Mouse (Mus musculus): ENCODE results near the gene Rer1. TPM values are rescaled to one million over a fixed set of nuclear protein-coding genes. Genes with fewer than 3 reads are reported as not detected.
A peak's percentile ranks its signal among the peaks of the same experiment; 100 is the strongest.

Gene Rer1
- polyA plus RNA-seq, 1 experiment from 2014 or later, result 166 TPM

- Histone ChIP-seq H3K9ac (ENCODE audit: low read depth, low read length) (no peak overlapping the region), H3K36me3 (ENCODE audit: control insufficient read depth, insufficient read depth, low read length) (peaks cover 18% of the 10 kb centered on the region), H3K9me3 (ENCODE audit: control insufficient read depth, low read length) (no peaks in the 10 kb centered on the region), H3K4me2 (replicated peaks; ENCODE audit: low read depth, low read length) (no peak overlapping the region), H3K4me1 (replicated peaks; ENCODE audit: control insufficient read depth, insufficient read depth, low read length) (no peaks in the 10 kb centered on the region; the same call in 1 of the 2 replicates), H3K27ac (ENCODE audit: low read depth, low read length) (no peak overlapping the region), H3K27me3 (ENCODE audit: control insufficient read depth, insufficient read depth, low read length) (no peaks in the 10 kb centered on the region), H3K4me3 (ENCODE audit: low read depth, low read length) (no peak overlapping the region)
- 97% methylated on average over 5 of the region's 5 CpGs for WGBS
- ATAC-seq (ENCODE audit: low FRiP score) (no peak), DNase-seq (ENCODE audit: low spot score) (no peak)
Observed at GRCm38 (mm10) chr4:155070921-155071320, 15.3 kb downstream of the Rer1 start.

GRCm38 (mm10) chr4:155070199-155070598 lies 16.0 kb downstream of the Rer1 start:
- Histone ChIP-seq H3K4me3 (ENCODE audit: low read depth, low read length) (no peak overlapping the region), H3K27me3 (ENCODE audit: control insufficient read depth, insufficient read depth, low read length) (no peaks in the 10 kb centered on the region), H3K4me2 (replicated peaks; ENCODE audit: low read depth, low read length) (no peak overlapping the region), H3K9me3 (ENCODE audit: control insufficient read depth, low read length) (no peaks in the 10 kb centered on the region), H3K36me3 (ENCODE audit: control insufficient read depth, insufficient read depth, low read length) (peaks cover 16% of the 10 kb centered on the region), H3K4me1 (replicated peaks; ENCODE audit: control insufficient read depth, insufficient read depth, low read length) (no peaks in the 10 kb centered on the region; the same call in 1 of the 2 replicates), H3K9ac (ENCODE audit: low read depth, low read length) (no peak overlapping the region), H3K27ac (ENCODE audit: low read depth, low read length) (no peak overlapping the region)
- ATAC-seq (ENCODE audit: low FRiP score) (no peak), DNase-seq (ENCODE audit: low spot score) (no peak)
- WGBS, result 95% methylated on average over 13 of the region's 13 CpGs

- no peak overlapping the region for H3K27ac ChIP-seq (ENCODE audit: low read depth, low read length)
- no peak overlapping the region for H3K4me2 ChIP-seq (replicated peaks; ENCODE audit: low read depth, low read length)
- H3K4me3 ChIP-seq (ENCODE audit: low read depth, low read length), result no peak overlapping the region
- 90% methylated on average over 6 of the region's 6 CpGs for WGBS
- H3K4me1 ChIP-seq (replicated peaks; ENCODE audit: control insufficient read depth, insufficient read depth, low read length), result no peaks in the 10 kb centered on the region; the same call in 1 of the 2 replicates
- H3K9me3 ChIP-seq (ENCODE audit: control insufficient read depth, low read length), result no peaks in the 10 kb centered on the region
- ATAC-seq (ENCODE audit: low FRiP score), result no peak
- H3K27me3 ChIP-seq (ENCODE audit: control insufficient read depth, insufficient read depth, low read length), result no peaks in the 10 kb centered on the region
- H3K36me3 ChIP-seq (ENCODE audit: control insufficient read depth, insufficient read depth, low read length), result peaks cover 14% of the 10 kb centered on the region
- no peak overlapping the region for H3K9ac ChIP-seq (ENCODE audit: low read depth, low read length)
- DNase-seq (ENCODE audit: low spot score), result peak; percentile 35
Observed at GRCm38 (mm10) chr4:155069191-155069590, 17.0 kb downstream of the Rer1 start.

- DNase-seq (ENCODE audit: low spot score), result no peak
- H3K4me3 ChIP-seq (ENCODE audit: low read depth, low read length), result no peak overlapping the region
- no peak for ATAC-seq (ENCODE audit: low FRiP score)
- peaks cover 11% of the 10 kb centered on the region for H3K36me3 ChIP-seq (ENCODE audit: control insufficient read depth, insufficient read depth, low read length)
- 91% methylated on average over 20 of the region's 20 CpGs for WGBS
- H3K9ac ChIP-seq (ENCODE audit: low read depth, low read length), result no peak overlapping the region
- 0 out of 2 replicates have a peak overlapping the region, but pooled peaks have one; percentile 21 for H3K4me2 ChIP-seq (replicated peaks; ENCODE audit: low read depth, low read length)
- no peak overlapping the region for H3K27ac ChIP-seq (ENCODE audit: low read depth, low read length)
- H3K9me3 ChIP-seq (ENCODE audit: control insufficient read depth, low read length), result no peaks in the 10 kb centered on the region
- H3K27me3 ChIP-seq (ENCODE audit: control insufficient read depth, insufficient read depth, low read length), result no peaks in the 10 kb centered on the region
- no peaks in the 10 kb centered on the region; the same call in 1 of the 2 replicates for H3K4me1 ChIP-seq (replicated peaks; ENCODE audit: control insufficient read depth, insufficient read depth, low read length)
Observed at GRCm38 (mm10) chr4:155068357-155068972, 17.7 kb downstream of the Rer1 start.

- WGBS, result under 1% methylated on average over 48 of the region's 48 CpGs
- peak; percentile 91 for ATAC-seq (ENCODE audit: low FRiP score)
Observed at GRCm38 (mm10) chr4:155066834-155067522, 19.2 kb downstream of the Rer1 start, which contains the start of gene Pex10. Pex10 (plus strand) TSS chr4:155067016.

GRCm38 (mm10) chr4:155065970-155066833 lies 20.0 kb downstream of the Rer1 start:
- no peaks in the 10 kb centered on the region; the same call in 1 of the 2 replicates for H3K4me1 ChIP-seq (replicated peaks; ENCODE audit: control insufficient read depth, insufficient read depth, low read length)
- DNase-seq (ENCODE audit: low spot score), result peak; percentile 97
- peak overlapping the region; percentile 59 for H3K4me3 ChIP-seq (ENCODE audit: low read depth, low read length)
- peak overlapping the region; percentile 25; the same call in 1 of the 2 replicates for H3K27ac ChIP-seq (ENCODE audit: low read depth, low read length)
- H3K4me2 ChIP-seq (replicated peaks; ENCODE audit: low read depth, low read length), result peak overlapping the region; percentile 61
- 3% methylated on average over 15 of the region's 15 CpGs for WGBS
- no peaks in the 10 kb centered on the region for H3K9me3 ChIP-seq (ENCODE audit: control insufficient read depth, low read length)
- ATAC-seq (ENCODE audit: low FRiP score), result peak; percentile 73
- no peak overlapping the region for H3K9ac ChIP-seq (ENCODE audit: low read depth, low read length)
- no peaks in the 10 kb centered on the region for H3K27me3 ChIP-seq (ENCODE audit: control insufficient read depth, insufficient read depth, low read length)
- H3K36me3 ChIP-seq (ENCODE audit: control insufficient read depth, insufficient read depth, low read length), result peaks cover 10% of the 10 kb centered on the region

More at GRCm38 (mm10) chr4:155066834-155067522, 19.2 kb downstream of the Rer1 start, which contains the start of gene Pex10:
- Histone ChIP-seq H3K4me1 (replicated peaks; ENCODE audit: control insufficient read depth, insufficient read depth, low read length) (no peaks in the 10 kb centered on the region; the same call in 1 of the 2 replicates), H3K27me3 (ENCODE audit: control insufficient read depth, insufficient read depth, low read length) (no peaks in the 10 kb centered on the region), H3K36me3 (ENCODE audit: control insufficient read depth, insufficient read depth, low read length) (peaks cover 10% of the 10 kb centered on the region), H3K4me2 (replicated peaks; ENCODE audit: low read depth, low read length) (peak within 1 kb of the TSS; percentile 61), H3K27ac (ENCODE audit: low read depth, low read length) (peak within 1 kb of the TSS; percentile 25; the same call in 1 of the 2 replicates), H3K4me3 (ENCODE audit: low read depth, low read length) (peak within 1 kb of the TSS; percentile 59), H3K9ac (ENCODE audit: low read depth, low read length) (peak within 1 kb of the TSS; percentile 80), H3K9me3 (ENCODE audit: control insufficient read depth, low read length) (no peaks in the 10 kb centered on the region)
- DNase-seq (ENCODE audit: low spot score), result peak; percentile 99

GRCm38 (mm10) chr4:155064474-155064873 lies 21.7 kb downstream of the Rer1 start:
- Histone ChIP-seq H3K4me3 (ENCODE audit: low read depth, low read length) (no peak overlapping the region), H3K27me3 (ENCODE audit: control insufficient read depth, insufficient read depth, low read length) (no peaks in the 10 kb centered on the region), H3K36me3 (ENCODE audit: control insufficient read depth, insufficient read depth, low read length) (no peaks in the 10 kb centered on the region; the same call in 1 of the 2 replicates), H3K9me3 (ENCODE audit: control insufficient read depth, low read length) (no peaks in the 10 kb centered on the region), H3K9ac (ENCODE audit: low read depth, low read length) (no peak overlapping the region), H3K4me1 (replicated peaks; ENCODE audit: control insufficient read depth, insufficient read depth, low read length) (no peaks in the 10 kb centered on the region; the same call in 1 of the 2 replicates), H3K27ac (ENCODE audit: low read depth, low read length) (no peak overlapping the region), H3K4me2 (replicated peaks; ENCODE audit: low read depth, low read length) (no peak overlapping the region)
- 70% methylated on average over 2 of the region's 2 CpGs for WGBS
- no peak for DNase-seq (ENCODE audit: low spot score)
- no peak for ATAC-seq (ENCODE audit: low FRiP score)

GRCm38 (mm10) chr4:155063895-155064294 lies 22.3 kb downstream of the Rer1 start:
- Histone ChIP-seq H3K4me1 (replicated peaks; ENCODE audit: control insufficient read depth, insufficient read depth, low read length) (no peaks in the 10 kb centered on the region; the same call in 1 of the 2 replicates), H3K27me3 (ENCODE audit: control insufficient read depth, insufficient read depth, low read length) (no peaks in the 10 kb centered on the region), H3K9me3 (ENCODE audit: control insufficient read depth, low read length) (no peaks in the 10 kb centered on the region), H3K36me3 (ENCODE audit: control insufficient read depth, insufficient read depth, low read length) (no peaks in the 10 kb centered on the region; the same call in 1 of the 2 replicates), H3K4me3 (ENCODE audit: low read depth, low read length) (no peak overlapping the region), H3K9ac (ENCODE audit: low read depth, low read length) (peak overlapping the region; percentile 32; the same call in 1 of the 2 replicates), H3K27ac (ENCODE audit: low read depth, low read length) (no peak overlapping the region), H3K4me2 (replicated peaks; ENCODE audit: low read depth, low read length) (no peak overlapping the region)
- ATAC-seq (ENCODE audit: low FRiP score) (no peak), DNase-seq (ENCODE audit: low spot score) (no peak)
- WGBS, result 36% methylated on average over 3 of the region's 3 CpGs
